Mouse (Mus musculus) neural tube, embryonic 11.5 days (tissue): Measurements from ENCODE around the gene Gm17727. TPM values are rescaled to one million over a fixed set of nuclear protein-coding genes. Genes with fewer than 3 reads are reported as not detected.
"Not testable (repeated sequence)": the region's sequence is repeated elsewhere in the genome, so short reads cannot be mapped to it uniquely, and the experiment has no call there.

Experiments
- ATAC-seq: fragments of 200-750 bp; cut with Nextera tagmentation; 2 replicates; pipeline ENCODE4 v1.8.0; 2017; ENCODE audit warnings: moderate number of reproducible peaks, mild to moderate bottlenecking, moderate TSS enrichment, moderate library complexity; ENCODE audit not compliant: insufficient read depth, low FRiP score, low TSS enrichment
- DNase-seq: peaks from one replicate; pipeline ENCODE4 v3.0.0-alpha.2; 2015; ENCODE audit warnings: low spot score
- H3K27ac ChIP-seq: fragments of 300-500 bp; sonication (generic); 2 replicates; pipeline ENCODE4 v1.5.1; 2014; ENCODE audit warnings: low read depth, mild to moderate bottlenecking, low read length
- H3K27me3 ChIP-seq: fragments of 300-500 bp; sonication (generic); 2 replicates; pipeline ENCODE4 v1.6.1; 2014; ENCODE audit warnings: mild to moderate bottlenecking, low read length, mixed read lengths; ENCODE audit not compliant: control insufficient read depth, insufficient read depth
- H3K36me3 ChIP-seq: fragments of 300-500 bp; sonication (generic); 2 replicates; pipeline ENCODE4 v1.6.1; 2014; ENCODE audit warnings: mild to moderate bottlenecking, low read length, moderate library complexity, mixed read lengths; ENCODE audit not compliant: control insufficient read depth, insufficient read depth
- H3K4me1 ChIP-seq: fragments of 300-500 bp; sonication (generic); 2 replicates; pipeline ENCODE4 v1.6.1; 2014; ENCODE audit warnings: low read length, mixed read lengths; ENCODE audit not compliant: control insufficient read depth, insufficient read depth
- H3K4me2 ChIP-seq: fragments of 300-500 bp; sonication (generic); 2 replicates; pipeline ENCODE4 v1.6.1; 2014; ENCODE audit warnings: low read depth, mild to moderate bottlenecking, moderate library complexity
- H3K4me3 ChIP-seq: fragments of 300-500 bp; sonication (generic); 2 replicates; pipeline ENCODE4 v1.5.1; 2014; ENCODE audit warnings: low read depth, low read length
- H3K9ac ChIP-seq: fragments of 300-500 bp; sonication (generic); 2 replicates; pipeline ENCODE4 v1.6.1; 2014; ENCODE audit warnings: mild to moderate bottlenecking, low read length
- H3K9me3 ChIP-seq: fragments of 300-500 bp; sonication (generic); 2 replicates; pipeline ENCODE4 v1.6.1; 2016; ENCODE audit warnings: low read length; ENCODE audit not compliant: control insufficient read depth
- WGBS: fragments of 180-500 bp; shearing (Covaris S2); extraction: QIAGEN DNeasy Blood & Tissue Kit; methylation state at CpG from one replicate; pipeline ENCODE4 v1.1.7; 2014; 5-methylcytosine and 5-hydroxymethylcytosine counted together
- polyA plus RNA-seq: library from polyadenylated mRNA; unstranded; fragments of >200 nt; fragmentation: Nextera tagmentation; extraction: Ambion mirVana; gene quantifications from 2 replicates; pipeline ENCODE4 v1.2.1, GENCODE M21; 2014

Gene Gm17727
- not detected in 2 replicates for polyA plus RNA-seq

- no peaks in the 10 kb centered on the region for H3K27me3 ChIP-seq
- H3K27ac ChIP-seq = no peak within 1 kb of the TSS
- ATAC-seq (no peak), DNase-seq (no peak)
- no peaks in the 10 kb centered on the region for H3K9me3 ChIP-seq
- no peaks in the 10 kb centered on the region for H3K36me3 ChIP-seq
- WGBS = 72% methylated on average over 3 of the region's 3 CpGs
- no peak within 1 kb of the TSS for H3K9ac ChIP-seq
- no peaks in the 10 kb centered on the region for H3K4me1 ChIP-seq
- H3K4me3 ChIP-seq = no peak within 1 kb of the TSS
- H3K4me2 ChIP-seq = no peak within 1 kb of the TSS
These were observed at the start of gene Gm17727 for GRCm38 (mm10) chr9:35778009-35778408. Gm17727 (minus strand) TSS chr9:35778109.

- H3K9ac ChIP-seq, H3K4me1 ChIP-seq, H3K36me3 ChIP-seq, DNase-seq, ATAC-seq, H3K4me2 ChIP-seq, H3K9me3 ChIP-seq, H3K4me3 ChIP-seq, H3K27ac ChIP-seq, H3K27me3 ChIP-seq: not testable (repeated sequence)
- 96% methylated on average over 15 of the region's 15 CpGs for WGBS
These were observed 40.0 kb upstream of the Gm17727 start for GRCm38 (mm10) chr9:35817881-35818280.

- ATAC-seq = no peak
- H3K27me3 ChIP-seq = no peaks in the 10 kb centered on the region
- H3K4me1 ChIP-seq = no peaks in the 10 kb centered on the region
- 0 out of 2 replicates have a peak, but pooled peaks cover 2% of the 10 kb centered on the region for H3K9me3 ChIP-seq
- no peak overlapping the region for H3K9ac ChIP-seq
- no peak overlapping the region for H3K4me3 ChIP-seq
- H3K4me2 ChIP-seq = no peak overlapping the region
- H3K27ac ChIP-seq = no peak overlapping the region
- no peaks in the 10 kb centered on the region for H3K36me3 ChIP-seq
- no peak for DNase-seq
These were observed 20.2 kb upstream of the Gm17727 start for GRCm38 (mm10) chr9:35798146-35798545.

- Histone ChIP-seq H3K4me3 (no peak within 1 kb of the TSS), H3K9me3 (peaks cover 6% of the 10 kb centered on the region), H3K4me2 (no peak within 1 kb of the TSS), H3K4me1 (no peaks in the 10 kb centered on the region), H3K27me3 (no peaks in the 10 kb centered on the region), H3K27ac (no peak within 1 kb of the TSS), H3K36me3 (no peaks in the 10 kb centered on the region), H3K9ac (no peak within 1 kb of the TSS)
- ATAC-seq = no peak
- 92% methylated on average over 3 of the region's 3 CpGs for WGBS
- no peak for DNase-seq
These were observed 12.1 kb upstream of the Gm17727 start, which contains the start of the genes Gm27235 and D730048I06Rik for GRCm38 (mm10) chr9:35790001-35790400. Gm27235 (minus strand) TSS chr9:35790101. D730048I06Rik (minus strand) TSS chr9:35790112.

GRCm38 (mm10) chr9:35756843-35757242 is 21.1 kb downstream of the Gm17727 start:
- DNase-seq (no peak), ATAC-seq (no peak)
- no peaks in the 10 kb centered on the region for H3K27me3 ChIP-seq
- H3K4me1 ChIP-seq = no peaks in the 10 kb centered on the region
- H3K9me3 ChIP-seq = no peaks in the 10 kb centered on the region; the same call in 1 of the 2 replicates
- no peak overlapping the region for H3K9ac ChIP-seq
- no peak overlapping the region for H3K27ac ChIP-seq
- H3K4me3 ChIP-seq = no peak overlapping the region
- no peak overlapping the region for H3K4me2 ChIP-seq
- H3K36me3 ChIP-seq = no peaks in the 10 kb centered on the region

GRCm38 (mm10) chr9:35740749-35741148 is 37.2 kb downstream of the Gm17727 start, which contains the start of gene Gm17677:
Gm17677 (plus strand) TSS chr9:35741049.
- H3K27me3 ChIP-seq = no peaks in the 10 kb centered on the region
- no peaks in the 10 kb centered on the region for H3K4me1 ChIP-seq
- no peak within 1 kb of the TSS for H3K27ac ChIP-seq
- no peaks in the 10 kb centered on the region for H3K9me3 ChIP-seq
- DNase-seq (no peak), ATAC-seq (no peak)
- H3K36me3 ChIP-seq = no peaks in the 10 kb centered on the region
- H3K4me3 ChIP-seq = no peak within 1 kb of the TSS
- no peak within 1 kb of the TSS for H3K9ac ChIP-seq
- H3K4me2 ChIP-seq = no peak within 1 kb of the TSS

Other genes starting within 250 kb of the Gm17727 start
- 11.3 and 11.4 TPM in 2 replicates for gene Ddx25, start 219.6 kb downstream of the Gm17727 start, polyA plus RNA-seq
- 19.6 and 20.9 TPM in 2 replicates for gene Pus3, start 219.5 kb downstream of the Gm17727 start, polyA plus RNA-seq
- gene Pate2, start 207.8 kb downstream of the Gm17727 start, polyA plus RNA-seq = 0.53 and 0.66 TPM in 2 replicates
- 28.1 and 28.8 TPM in 2 replicates for gene Hyls1, start 207.7 kb downstream of the Gm17727 start, polyA plus RNA-seq
- not detected in 2 replicates for gene Pate4, start 166.2 kb downstream of the Gm17727 start, polyA plus RNA-seq
- not detected in 2 replicates for gene Pate3, start 129.9 kb downstream of the Gm17727 start, polyA plus RNA-seq
- not detected in 2 replicates for gene Pate1, start 90.7 kb downstream of the Gm17727 start, polyA plus RNA-seq
- not detected in 2 replicates for gene Gm17677, start 37.1 kb downstream of the Gm17727 start, polyA plus RNA-seq
- gene Gm27235, start 12.0 kb upstream of the Gm17727 start, polyA plus RNA-seq = not detected in 2 replicates
- not detected in 2 replicates for gene D730048I06Rik, start 12.0 kb upstream of the Gm17727 start, polyA plus RNA-seq
- gene 9230110F15Rik, start 66.0 kb upstream of the Gm17727 start, polyA plus RNA-seq = not detected in 2 replicates
- gene 9230113P08Rik, start 130.3 kb upstream of the Gm17727 start, polyA plus RNA-seq = not detected in 2 replicates